Mouse (Mus musculus): ENCODE results near the gene Far1. TPM values are rescaled to one million over a fixed set of nuclear protein-coding genes. Genes with fewer than 3 reads are reported as not detected.

The Far1 gene
- polyA plus RNA-seq, 1 experiment from 2014 or later = 77.9 TPM

- no peak overlapping the region for H3K4me3 ChIP-seq
- WGBS = 77% methylated on average over 9 of the region's 9 CpGs
- no peaks in the 10 kb centered on the region for H3K27me3 ChIP-seq (ENCODE audit: low read depth, poor library complexity, severe bottlenecking)
- no peaks in the 10 kb centered on the region for H3K36me3 ChIP-seq
- H3K4me1 ChIP-seq = peaks cover 12% of the 10 kb centered on the region
- no peak for DNase-seq (ENCODE audit: low spot score)
- H3K9me3 ChIP-seq (replicated peaks) = no peaks in the 10 kb centered on the region
- H3K27ac ChIP-seq (replicated peaks) = no peak overlapping the region; the same call in 1 of the 2 replicates
These were observed 106.1 kb downstream of the Far1 start for GRCm38 (mm10) chr7:113619768-113620167.

Other genes starting within 250 kb of the Far1 start
- gene Btbd10, start 144.4 kb upstream of the Far1 start, polyA plus RNA-seq (2016; fragmentation: Nextera tagmentation; extraction: Ambion mirVana) = 25.5 and 32.0 TPM in 2 replicates
- not detected in 2 replicates for gene Pth, start 125.3 kb upstream of the Far1 start, polyA plus RNA-seq (2016; fragmentation: Nextera tagmentation; extraction: Ambion mirVana)

All from midbrain, embryonic 10.5 days (tissue).